Mouse (Mus musculus) hindbrain, embryonic 14.5 days (tissue): Measurements from ENCODE around the gene Ces2a. TPM values are rescaled to one million over a fixed set of nuclear protein-coding genes. Genes with fewer than 3 reads are reported as not detected.

Experiments used
- microRNA-seq: library from miRNA; unstranded; fragments of <30 nt; microRNA quantifications from one replicate; pipeline ENCODE4, GENCODE M21; 2016
- polyA plus RNA-seq: library from polyadenylated mRNA; unstranded; fragments of >200 nt; fragmentation: Nextera tagmentation; extraction: Ambion mirVana; gene quantifications from 2 replicates; pipeline ENCODE4 v1.2.1, GENCODE M21; 2014

Ces2a gene
- polyA plus RNA-seq, 1 experiment from 2014 or later, result not detected

Small RNAs within 50 kb of the gene (microRNA-seq; reads per million reads assigned to microRNA genes)
- not detected for gene Gm44328

Other genes with a start within 250 kb of the Ces2a start
- gene Terb1, start 224.1 kb upstream of the Ces2a start, polyA plus RNA-seq, result 0.78 and 0.83 TPM in 2 replicates
- gene Nae1, start 199.4 kb upstream of the Ces2a start, polyA plus RNA-seq, result 111 and 116 TPM in 2 replicates
- 2.0 and 2.2 TPM in 2 replicates for gene Car7, start 199.3 kb upstream of the Ces2a start, polyA plus RNA-seq
- gene Pdp2, start 142.6 kb upstream of the Ces2a start, polyA plus RNA-seq, result 18.7 and 19.7 TPM in 2 replicates
- not detected in 2 replicates for gene Cdh16, start 109.6 kb upstream of the Ces2a start, polyA plus RNA-seq
- 3.9 and 4.3 TPM in 2 replicates for gene Rrad, start 102.7 kb upstream of the Ces2a start, polyA plus RNA-seq
- 109 and 128 TPM in 2 replicates for gene Ciao2b, start 92.0 kb upstream of the Ces2a start, polyA plus RNA-seq
- gene Ces2b, start 97.6 kb downstream of the Ces2a start, polyA plus RNA-seq, result 0.29 and 0.44 TPM in 2 replicates
- not detected in 2 replicates for gene Ces2c, start 113.1 kb downstream of the Ces2a start, polyA plus RNA-seq
- not detected in 2 replicates for gene Ces2e, start 192.3 kb downstream of the Ces2a start, polyA plus RNA-seq
- not detected in 2 replicates for gene Ces2f, start 213.4 kb downstream of the Ces2a start, polyA plus RNA-seq
- 0.07 TPM in 1 of 2 replicates, not detected in the other for gene Ces2g, start 227.7 kb downstream of the Ces2a start, polyA plus RNA-seq